Mouse (Mus musculus): Measurements from ENCODE around the gene Pir. TPM values are rescaled to one million over a fixed set of nuclear protein-coding genes. Genes with fewer than 3 reads are reported as not detected.

Pir gene
- polyA plus RNA-seq, 1 experiment from 2014 or later: 6.6 TPM

- Histone ChIP-seq H3K4me1 (no peaks in the 10 kb centered on the region), H3K9me3 (no peaks in the 10 kb centered on the region), H3K4me2 (replicated peaks) (no peak overlapping the region), H3K36me3 (no peaks in the 10 kb centered on the region), H3K27me3 (no peaks in the 10 kb centered on the region), H3K27ac (no peak overlapping the region), H3K9ac (no peak overlapping the region), H3K4me3 (no peak overlapping the region)
- ATAC-seq (ENCODE audit: insufficient number of reproducible peaks, insufficient read depth, low FRiP score, low TSS enrichment): no peak
- 65% methylated on average over 4 of the region's 4 CpGs for WGBS
Measured at GRCm38 (mm10) chrX:164338591-164338990, 69.4 kb downstream of the Pir start.

DNA sequence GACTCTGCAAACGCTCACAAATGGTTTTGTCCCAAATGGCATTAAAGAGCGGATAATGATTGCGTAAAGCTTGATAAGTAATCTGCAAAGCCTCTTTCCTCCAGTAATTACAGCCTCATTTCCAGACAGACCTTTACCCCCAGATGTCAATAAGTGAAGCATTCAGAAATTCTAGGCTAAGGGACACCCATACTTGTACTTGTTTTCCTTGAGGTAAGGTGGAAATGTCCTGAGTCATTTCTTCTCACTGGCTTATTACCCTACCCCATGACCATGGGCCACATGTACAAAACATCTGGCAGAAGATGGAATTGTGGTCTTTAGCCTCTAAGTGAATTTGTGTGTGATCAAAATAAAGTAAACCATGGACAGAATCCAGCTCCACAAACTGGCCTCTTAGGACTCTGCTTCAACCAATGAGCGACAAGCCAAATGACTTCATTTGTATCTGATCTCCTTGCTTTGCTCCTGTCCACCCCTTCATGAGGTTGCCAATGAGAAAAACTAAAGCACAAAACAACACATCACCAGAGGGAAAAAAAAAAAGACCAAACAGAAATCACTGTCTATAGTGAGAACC lies 76.3 kb downstream of the Pir start:
- Histone ChIP-seq H3K27ac (no peak overlapping the region), H3K4me1 (no peaks in the 10 kb centered on the region), H3K9ac (no peak overlapping the region), H3K4me2 (replicated peaks) (no peak overlapping the region), H3K4me3 (no peak overlapping the region), H3K27me3 (no peaks in the 10 kb centered on the region), H3K9me3 (no peaks in the 10 kb centered on the region), H3K36me3 (no peaks in the 10 kb centered on the region)
- no peak for ATAC-seq (ENCODE audit: insufficient number of reproducible peaks, insufficient read depth, low FRiP score, low TSS enrichment)
- 63% methylated on average over 4 of the region's 4 CpGs for WGBS

DNA sequence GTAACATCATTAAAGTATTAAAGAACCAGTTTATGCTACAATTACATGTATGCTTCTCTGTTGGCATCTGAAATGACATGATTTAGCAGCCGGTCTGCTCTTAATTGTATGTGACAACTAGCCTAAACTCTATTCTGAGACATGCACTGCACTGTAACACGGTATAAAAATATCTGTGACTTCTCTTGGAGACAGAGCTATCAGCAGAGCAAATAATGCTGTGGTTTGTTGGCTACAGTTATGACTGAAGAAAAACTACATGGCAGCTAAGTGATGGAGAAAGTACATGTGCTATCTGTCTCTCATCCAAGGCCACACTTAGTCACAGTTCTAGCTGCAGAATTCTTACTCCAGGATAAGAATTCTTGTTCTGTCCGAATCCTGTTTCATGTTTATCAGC lies 79.8 kb downstream of the Pir start:
- no peak overlapping the region for H3K9ac ChIP-seq
- H3K9me3 ChIP-seq: no peaks in the 10 kb centered on the region
- H3K27me3 ChIP-seq: no peaks in the 10 kb centered on the region
- ATAC-seq (ENCODE audit: insufficient number of reproducible peaks, insufficient read depth, low FRiP score, low TSS enrichment): no peak
- no peak overlapping the region for H3K4me3 ChIP-seq
- 74% methylated on average over 3 of the region's 3 CpGs for WGBS
- no peak overlapping the region for H3K27ac ChIP-seq
- no peaks in the 10 kb centered on the region for H3K36me3 ChIP-seq
- no peaks in the 10 kb centered on the region for H3K4me1 ChIP-seq
- H3K4me2 ChIP-seq (replicated peaks): no peak overlapping the region

GRCm38 (mm10) chrX:164365153-164365865 lies 96.1 kb downstream of the Pir start:
- no peaks in the 10 kb centered on the region for H3K9me3 ChIP-seq
- H3K27ac ChIP-seq: no peak overlapping the region
- no peak overlapping the region for H3K4me3 ChIP-seq
- 76% methylated on average over 4 of the region's 4 CpGs for WGBS
- H3K9ac ChIP-seq: no peak overlapping the region
- ATAC-seq (ENCODE audit: insufficient number of reproducible peaks, insufficient read depth, low FRiP score, low TSS enrichment): no peak
- no peaks in the 10 kb centered on the region for H3K4me1 ChIP-seq
- H3K27me3 ChIP-seq: no peaks in the 10 kb centered on the region
- H3K36me3 ChIP-seq: no peaks in the 10 kb centered on the region
- H3K4me2 ChIP-seq (replicated peaks): no peak overlapping the region

DNA sequence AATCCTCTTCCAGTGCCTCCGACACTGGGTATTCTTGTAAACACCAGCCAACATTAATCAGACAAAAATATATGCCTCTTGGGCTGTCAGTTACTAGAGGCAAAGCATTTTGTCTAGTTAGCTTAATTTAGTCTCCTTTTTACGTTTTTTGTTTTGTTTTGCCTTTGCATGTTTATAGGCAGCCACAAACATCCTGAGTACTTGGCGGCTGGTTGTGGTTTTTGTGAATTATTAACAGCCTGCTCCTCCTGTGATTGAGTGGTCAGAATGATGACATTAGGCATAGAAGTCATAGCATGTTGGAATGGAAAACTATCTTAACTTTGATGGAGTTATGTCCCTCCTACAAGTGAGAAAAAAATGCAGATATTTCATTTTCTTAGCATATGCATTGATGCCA lies 101.4 kb downstream of the Pir start:
- H3K36me3 ChIP-seq: no peaks in the 10 kb centered on the region
- no peak overlapping the region for H3K4me3 ChIP-seq
- ATAC-seq (ENCODE audit: insufficient number of reproducible peaks, insufficient read depth, low FRiP score, low TSS enrichment): no peak
- no peaks in the 10 kb centered on the region for H3K4me1 ChIP-seq
- H3K27me3 ChIP-seq: no peaks in the 10 kb centered on the region
- no peak overlapping the region for H3K9ac ChIP-seq
- 73% methylated on average over 3 of the region's 3 CpGs for WGBS
- H3K27ac ChIP-seq: no peak overlapping the region
- no peak overlapping the region for H3K4me2 ChIP-seq (replicated peaks)
- no peaks in the 10 kb centered on the region for H3K9me3 ChIP-seq

DNA sequence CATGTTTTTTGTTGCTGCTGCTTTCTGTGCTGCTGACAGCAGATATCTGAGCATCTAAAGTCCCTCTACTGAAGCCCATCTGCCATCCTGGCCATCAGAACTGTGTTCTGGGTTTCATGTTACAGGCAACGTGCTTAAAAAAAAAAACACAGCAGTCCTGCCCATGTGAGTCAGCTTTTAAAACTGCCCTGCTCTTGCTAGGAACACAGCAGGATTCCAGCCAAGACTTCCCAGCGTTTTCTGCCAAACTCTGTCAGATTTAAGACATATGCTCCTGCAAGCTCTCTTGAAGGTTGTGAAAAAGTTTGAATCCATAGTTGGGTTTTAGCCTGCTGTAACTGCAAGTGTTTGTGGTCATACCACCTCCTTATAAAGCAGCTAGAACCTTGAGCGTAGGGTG lies 103.9 kb downstream of the Pir start, which contains the start of gene Vegfd:
Gene Vegfd (plus strand): TSS at position 298 of the 400 bp plus-strand sequence.
- H3K4me2 ChIP-seq (replicated peaks): no peak within 1 kb of the TSS
- no peaks in the 10 kb centered on the region for H3K27me3 ChIP-seq
- H3K9ac ChIP-seq: no peak within 1 kb of the TSS
- no peak within 1 kb of the TSS for H3K27ac ChIP-seq
- no peak for ATAC-seq (ENCODE audit: insufficient number of reproducible peaks, insufficient read depth, low FRiP score, low TSS enrichment)
- 32% methylated on average over 3 of the region's 3 CpGs for WGBS
- H3K4me1 ChIP-seq: no peaks in the 10 kb centered on the region
- no peak within 1 kb of the TSS for H3K4me3 ChIP-seq
- H3K9me3 ChIP-seq: no peaks in the 10 kb centered on the region
- H3K36me3 ChIP-seq: no peaks in the 10 kb centered on the region

- Histone ChIP-seq H3K4me3 (no peak overlapping the region), H3K4me1 (no peaks in the 10 kb centered on the region), H3K4me2 (replicated peaks) (no peak overlapping the region), H3K27ac (no peak overlapping the region), H3K36me3 (no peaks in the 10 kb centered on the region), H3K9me3 (no peaks in the 10 kb centered on the region), H3K27me3 (no peaks in the 10 kb centered on the region), H3K9ac (no peak overlapping the region)
- WGBS: 35% methylated on average over 5 of the region's 5 CpGs
- ATAC-seq (ENCODE audit: insufficient number of reproducible peaks, insufficient read depth, low FRiP score, low TSS enrichment): no peak
Measured at GRCm38 (mm10) chrX:164374586-164374985, 105.4 kb downstream of the Pir start.

- peaks cover 5% of the 10 kb centered on the region; the same call in 1 of the 2 replicates for H3K27me3 ChIP-seq
- no peaks in the 10 kb centered on the region for H3K36me3 ChIP-seq
- no peak overlapping the region for H3K4me2 ChIP-seq (replicated peaks)
- H3K27ac ChIP-seq: no peak overlapping the region
- H3K4me3 ChIP-seq: no peak overlapping the region
- 76% methylated on average over 4 of the region's 4 CpGs for WGBS
- no peaks in the 10 kb centered on the region for H3K9me3 ChIP-seq
- no peak for ATAC-seq (ENCODE audit: insufficient number of reproducible peaks, insufficient read depth, low FRiP score, low TSS enrichment)
- no peak overlapping the region for H3K9ac ChIP-seq
- H3K4me1 ChIP-seq: no peaks in the 10 kb centered on the region
Measured at GRCm38 (mm10) chrX:164379721-164380120, 110.5 kb downstream of the Pir start.

- no peak overlapping the region for H3K27ac ChIP-seq
Measured at GRCm38 (mm10) chrX:164381618-164382408, 112.6 kb downstream of the Pir start.

DNA sequence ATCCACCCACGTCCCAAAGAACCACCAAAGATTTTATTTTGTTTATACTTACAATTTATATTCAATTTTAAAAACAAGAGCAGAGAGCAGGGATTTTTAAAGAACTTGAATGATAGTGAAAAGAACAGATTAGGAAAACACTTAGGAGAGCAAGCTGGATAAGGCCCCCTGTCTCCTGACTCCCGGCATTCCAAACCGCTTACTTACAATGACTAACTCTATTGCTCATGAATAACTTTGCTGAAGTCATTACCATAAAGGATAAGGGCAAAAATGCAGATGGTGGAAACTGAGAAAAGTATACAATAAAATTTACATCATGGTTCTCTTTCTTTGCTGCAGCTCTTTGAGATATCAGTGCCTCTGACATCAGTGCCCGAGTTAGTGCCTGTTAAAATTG lies 124.9 kb downstream of the Pir start:
- 80% methylated on average over 4 of the region's 4 CpGs for WGBS
- Histone ChIP-seq H3K27ac (no peak overlapping the region), H3K4me1 (no peaks in the 10 kb centered on the region), H3K9ac (no peak overlapping the region), H3K4me3 (no peak overlapping the region), H3K36me3 (no peaks in the 10 kb centered on the region), H3K4me2 (replicated peaks) (no peak overlapping the region), H3K27me3 (no peaks in the 10 kb centered on the region), H3K9me3 (no peaks in the 10 kb centered on the region)
- no peak for ATAC-seq (ENCODE audit: insufficient number of reproducible peaks, insufficient read depth, low FRiP score, low TSS enrichment)

More at GRCm38 (mm10) chrX:164381618-164382408, 112.6 kb downstream of the Pir start:
- 24% methylated on average over 32 of the region's 33 CpGs for WGBS
- H3K9ac ChIP-seq: no peak overlapping the region
- H3K9me3 ChIP-seq: no peaks in the 10 kb centered on the region
- no peaks in the 10 kb centered on the region for H3K36me3 ChIP-seq
- H3K4me1 ChIP-seq: no peaks in the 10 kb centered on the region
- H3K4me2 ChIP-seq (replicated peaks): peak overlapping the region; percentile 59
- peak overlapping the region; percentile 31 for H3K4me3 ChIP-seq
- peaks cover 5% of the 10 kb centered on the region; the same call in 1 of the 2 replicates for H3K27me3 ChIP-seq
- peak; percentile 94 for ATAC-seq (ENCODE audit: insufficient number of reproducible peaks, insufficient read depth, low FRiP score, low TSS enrichment)

- H3K4me1 ChIP-seq: no peaks in the 10 kb centered on the region
- 58% methylated on average over 3 of the region's 3 CpGs for WGBS
- H3K4me3 ChIP-seq: no peak overlapping the region
- no peak overlapping the region for H3K4me2 ChIP-seq (replicated peaks)
- ATAC-seq (ENCODE audit: insufficient number of reproducible peaks, insufficient read depth, low FRiP score, low TSS enrichment): no peak
- H3K27ac ChIP-seq: no peak overlapping the region
- no peak overlapping the region for H3K9ac ChIP-seq
- H3K36me3 ChIP-seq: no peaks in the 10 kb centered on the region
- no peaks in the 10 kb centered on the region for H3K27me3 ChIP-seq
- no peaks in the 10 kb centered on the region for H3K9me3 ChIP-seq
Measured at GRCm38 (mm10) chrX:164398456-164398855, 129.3 kb downstream of the Pir start.
